Mouse (Mus musculus) neural tube, embryonic 14.5 days (tissue): ENCODE measurements around the gene Vwa8. TPM values are rescaled to one million over a fixed set of nuclear protein-coding genes. Genes with fewer than 3 reads are reported as not detected.

ENCODE experiments used
- ATAC-seq: fragments of 200-750 bp; cut with Nextera tagmentation; 2 replicates; pipeline ENCODE4 v1.8.0; 2017; ENCODE audit warnings: low read depth, mild to moderate bottlenecking, moderate TSS enrichment, moderate library complexity
- H3K27ac ChIP-seq: fragments of 300-500 bp; sonication (generic); 2 replicates; pipeline ENCODE4 v1.5.1; 2014; ENCODE audit warnings: low read depth, mild to moderate bottlenecking, control low read depth, low read length, moderate library complexity, mixed read lengths
- H3K27me3 ChIP-seq: fragments of 300-500 bp; sonication (generic); 2 replicates; pipeline ENCODE4 v1.6.1; 2014; ENCODE audit warnings: low read length; ENCODE audit not compliant: control insufficient read depth, insufficient read depth
- H3K36me3 ChIP-seq: fragments of 300-500 bp; sonication (generic); 2 replicates; pipeline ENCODE4 v1.6.1; 2014; ENCODE audit warnings: low read length, mixed read lengths; ENCODE audit not compliant: control insufficient read depth, insufficient read depth
- H3K4me1 ChIP-seq: fragments of 300-500 bp; sonication (generic); 2 replicates; pipeline ENCODE4 v1.6.1; 2014; ENCODE audit warnings: low read length; ENCODE audit not compliant: control insufficient read depth, insufficient read depth
- H3K4me2 ChIP-seq: fragments of 300-500 bp; sonication (generic); 2 replicates; pipeline ENCODE4 v1.6.1; 2014; ENCODE audit warnings: mild to moderate bottlenecking, low read depth, low read length, control low read depth
- H3K4me3 ChIP-seq: fragments of 300-500 bp; sonication (generic); 2 replicates; pipeline ENCODE4 v1.5.1; 2014; ENCODE audit warnings: low read depth, low read length, control low read depth, mixed read lengths
- H3K9ac ChIP-seq: fragments of 300-500 bp; sonication (generic); replicated peaks from 2 replicates; pipeline ENCODE4 v1.6.1; 2014; ENCODE audit warnings: low read depth, mild to moderate bottlenecking, control low read depth, low read length, mixed read lengths
- H3K9me3 ChIP-seq: fragments of 300-500 bp; sonication (generic); 2 replicates; pipeline ENCODE4 v1.6.1; 2016; ENCODE audit warnings: low read length; ENCODE audit not compliant: control insufficient read depth
- WGBS: fragments of 180-500 bp; shearing (Covaris S2); extraction: QIAGEN DNeasy Blood & Tissue Kit; methylation state at CpG from one replicate; pipeline ENCODE4 v1.1.7; 2014; 5-methylcytosine and 5-hydroxymethylcytosine counted together
- polyA plus RNA-seq: library from polyadenylated mRNA; unstranded; fragments of >200 nt; fragmentation: Nextera tagmentation; extraction: Ambion mirVana; gene quantifications from 2 replicates; pipeline ENCODE4 v1.2.1, GENCODE M21; 2014

Gene Vwa8
- polyA plus RNA-seq, 1 experiment from 2014 or later, result 8.7 TPM

- no peak overlapping the region for H3K4me3 ChIP-seq
- peaks cover 7% of the 10 kb centered on the region for H3K4me1 ChIP-seq
- H3K36me3 ChIP-seq, result no peaks in the 10 kb centered on the region
- no peaks in the 10 kb centered on the region for H3K9me3 ChIP-seq
- 6% methylated on average over 7 of the region's 7 CpGs for WGBS
- no peak overlapping the region for H3K4me2 ChIP-seq
- no peak overlapping the region for H3K27ac ChIP-seq
- no peak overlapping the region for H3K9ac ChIP-seq
- H3K27me3 ChIP-seq, result no peaks in the 10 kb centered on the region
- ATAC-seq, result peak; percentile 68; the same call in 1 of the 2 replicates
Measured at GRCm38 (mm10) chr14:79134891-79135334, 286.1 kb downstream of the Vwa8 start.

GRCm38 (mm10) chr14:79135441-79135840 is 286.6 kb downstream of the Vwa8 start:
- H3K9ac ChIP-seq, result no peak overlapping the region
- H3K4me1 ChIP-seq, result peaks cover 12% of the 10 kb centered on the region
- WGBS, result 82% methylated on average over 7 of the region's 7 CpGs
- no peak for ATAC-seq
- no peaks in the 10 kb centered on the region for H3K27me3 ChIP-seq
- no peak overlapping the region for H3K27ac ChIP-seq
- no peak overlapping the region for H3K4me3 ChIP-seq
- no peak overlapping the region for H3K4me2 ChIP-seq
- no peaks in the 10 kb centered on the region for H3K36me3 ChIP-seq
- no peaks in the 10 kb centered on the region for H3K9me3 ChIP-seq

GRCm38 (mm10) chr14:79136585-79136984 is 287.7 kb downstream of the Vwa8 start:
- Histone ChIP-seq H3K4me2 (no peak overlapping the region), H3K27me3 (no peaks in the 10 kb centered on the region), H3K9ac (no peak overlapping the region), H3K27ac (no peak overlapping the region), H3K36me3 (no peaks in the 10 kb centered on the region), H3K4me1 (peaks cover 18% of the 10 kb centered on the region), H3K4me3 (no peak overlapping the region), H3K9me3 (no peaks in the 10 kb centered on the region)
- 76% methylated on average over 3 of the region's 3 CpGs for WGBS
- no peak for ATAC-seq

- Histone ChIP-seq H3K27me3 (no peaks in the 10 kb centered on the region), H3K4me3 (no peak overlapping the region)
- no peak for ATAC-seq
Measured at GRCm38 (mm10) chr14:79137100-79137499, 288.2 kb downstream of the Vwa8 start.

GRCm38 (mm10) chr14:79139096-79139651 is 290.3 kb downstream of the Vwa8 start:
- H3K9me3 ChIP-seq, result no peaks in the 10 kb centered on the region
- 90% methylated on average over 6 of the region's 6 CpGs for WGBS
- H3K27me3 ChIP-seq, result no peaks in the 10 kb centered on the region
- no peak overlapping the region for H3K4me3 ChIP-seq
- no peak overlapping the region for H3K9ac ChIP-seq
- H3K4me2 ChIP-seq, result no peak overlapping the region
- peaks cover 18% of the 10 kb centered on the region for H3K4me1 ChIP-seq
- H3K36me3 ChIP-seq, result no peaks in the 10 kb centered on the region
- peak overlapping the region; percentile 44; the same call in 1 of the 2 replicates for H3K27ac ChIP-seq
- no peak for ATAC-seq

More at GRCm38 (mm10) chr14:79137100-79137499, 288.2 kb downstream of the Vwa8 start:
- peaks cover 18% of the 10 kb centered on the region for H3K4me1 ChIP-seq
- H3K36me3 ChIP-seq, result no peaks in the 10 kb centered on the region
- no peak overlapping the region for H3K9ac ChIP-seq
- WGBS, result 90% methylated on average over 8 of the region's 8 CpGs
- no peak overlapping the region for H3K4me2 ChIP-seq
- no peak overlapping the region for H3K27ac ChIP-seq
- H3K9me3 ChIP-seq, result no peaks in the 10 kb centered on the region

GRCm38 (mm10) chr14:79139918-79140825 is 291.3 kb downstream of the Vwa8 start:
- ATAC-seq, result peak; percentile 91
- Histone ChIP-seq H3K4me3 (no peak overlapping the region), H3K36me3 (no peaks in the 10 kb centered on the region), H3K4me1 (peaks cover 18% of the 10 kb centered on the region), H3K9me3 (no peaks in the 10 kb centered on the region), H3K9ac (0 out of 2 replicates have a peak overlapping the region, but pooled peaks have one; percentile 16), H3K27ac (peak overlapping the region; percentile 66), H3K4me2 (peak overlapping the region; percentile 25; the same call in 1 of the 2 replicates), H3K27me3 (no peaks in the 10 kb centered on the region)
- WGBS, result 13% methylated on average over 19 of the region's 19 CpGs

GRCm38 (mm10) chr14:79140826-79141219 is 292.0 kb downstream of the Vwa8 start:
- Histone ChIP-seq H3K4me3 (no peak overlapping the region), H3K27me3 (no peaks in the 10 kb centered on the region), H3K4me2 (no peak overlapping the region), H3K9ac (no peak overlapping the region), H3K27ac (peak overlapping the region; percentile 66), H3K4me1 (peaks cover 18% of the 10 kb centered on the region), H3K9me3 (no peaks in the 10 kb centered on the region), H3K36me3 (no peaks in the 10 kb centered on the region)
- ATAC-seq, result peak; percentile 42; the same call in 1 of the 2 replicates
- 46% methylated on average over 2 of the region's 2 CpGs for WGBS

- no peaks in the 10 kb centered on the region for H3K36me3 ChIP-seq
- WGBS, result 85% methylated on average over 4 of the region's 4 CpGs
Measured at GRCm38 (mm10) chr14:79142342-79142741, 293.5 kb downstream of the Vwa8 start.

GRCm38 (mm10) chr14:79143696-79144095 is 294.8 kb downstream of the Vwa8 start:
- Histone ChIP-seq H3K9me3 (no peaks in the 10 kb centered on the region), H3K36me3 (no peaks in the 10 kb centered on the region), H3K4me3 (no peak overlapping the region), H3K27ac (no peak overlapping the region), H3K9ac (no peak overlapping the region), H3K4me1 (peaks cover 18% of the 10 kb centered on the region), H3K27me3 (no peaks in the 10 kb centered on the region), H3K4me2 (no peak overlapping the region)
- WGBS, result 93% methylated on average over 9 of the region's 9 CpGs
- no peak for ATAC-seq

More at GRCm38 (mm10) chr14:79142342-79142741, 293.5 kb downstream of the Vwa8 start:
- no peaks in the 10 kb centered on the region for H3K27me3 ChIP-seq
- H3K9me3 ChIP-seq, result no peaks in the 10 kb centered on the region
- no peak overlapping the region for H3K4me3 ChIP-seq
- H3K27ac ChIP-seq, result no peak overlapping the region
- no peak overlapping the region for H3K4me2 ChIP-seq
- peaks cover 18% of the 10 kb centered on the region for H3K4me1 ChIP-seq
- ATAC-seq, result no peak
- no peak overlapping the region for H3K9ac ChIP-seq
